Mouse (Mus musculus) layer of hippocampus, adult 11-12 months (tissue): ENCODE results near the gene B9d2.
A peak's percentile ranks its signal among the peaks of the same experiment; 100 is the strongest.

ENCODE experiments used
- DNase-seq: peaks from one replicate; pipeline ENCODE4 v3.0.0; 2022; ENCODE audit warnings: low spot score

Gene B9d2

DNA sequence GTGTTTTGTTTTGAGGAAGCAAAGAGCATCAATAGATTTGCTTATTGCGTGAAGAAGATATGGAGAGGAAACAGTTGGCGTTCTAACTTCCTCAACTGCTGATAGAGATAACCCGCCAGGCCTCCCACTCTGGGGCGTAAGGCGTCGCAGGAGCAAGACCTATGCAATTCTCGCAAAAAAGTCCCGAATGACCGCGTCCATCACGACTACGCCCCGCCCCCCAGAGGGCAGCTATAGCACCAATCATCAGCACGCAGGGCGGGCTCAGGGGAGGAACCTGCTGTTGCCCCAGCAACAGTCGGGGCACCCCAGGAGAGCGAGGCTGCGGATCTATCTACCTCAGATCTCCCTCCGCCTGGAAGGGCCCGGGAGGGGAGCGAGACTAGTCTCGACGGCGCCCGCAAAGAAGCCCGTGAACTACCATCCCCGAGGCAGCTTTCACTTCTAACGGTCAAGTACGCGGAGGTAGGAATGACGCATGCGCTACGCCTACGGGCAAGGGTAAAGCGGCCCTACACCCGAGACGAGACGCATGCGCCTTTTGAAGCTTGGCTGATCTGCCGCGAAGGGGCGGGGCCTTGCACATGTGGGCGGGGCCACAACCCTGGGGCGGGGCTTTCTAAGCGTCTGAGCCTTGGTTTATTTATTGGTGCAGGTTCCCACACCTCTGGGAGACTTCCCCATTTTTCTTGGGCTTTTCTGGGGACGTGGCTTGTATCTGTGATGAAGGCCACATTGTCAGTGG lies at the start of gene B9d2:
Gene B9d2, plus strand, starts transcription at position 267 of the 745 bp plus-strand sequence.
- peak; percentile 96 for DNase-seq

DNA sequence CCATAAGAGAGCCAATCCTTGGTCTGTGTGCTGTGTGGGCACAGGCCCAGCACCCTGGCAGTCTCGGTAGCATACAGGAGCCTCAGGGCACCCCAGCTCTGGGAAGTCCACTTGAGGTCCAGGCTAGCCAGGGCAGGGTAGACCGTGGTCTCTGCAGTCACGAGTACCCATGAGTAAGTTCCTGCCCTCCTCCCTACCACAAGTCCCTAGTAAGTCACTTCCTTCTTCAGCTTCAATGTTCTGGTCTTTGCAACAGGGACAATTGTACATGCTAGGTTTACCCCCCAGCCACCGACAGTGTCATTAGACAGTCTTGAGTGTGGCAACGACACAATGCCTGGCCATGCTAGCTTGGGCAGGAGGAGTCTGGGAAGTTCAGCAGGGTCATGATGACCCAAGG lies 47.9 kb upstream of the B9d2 start:
- no peak for DNase-seq

DNA sequence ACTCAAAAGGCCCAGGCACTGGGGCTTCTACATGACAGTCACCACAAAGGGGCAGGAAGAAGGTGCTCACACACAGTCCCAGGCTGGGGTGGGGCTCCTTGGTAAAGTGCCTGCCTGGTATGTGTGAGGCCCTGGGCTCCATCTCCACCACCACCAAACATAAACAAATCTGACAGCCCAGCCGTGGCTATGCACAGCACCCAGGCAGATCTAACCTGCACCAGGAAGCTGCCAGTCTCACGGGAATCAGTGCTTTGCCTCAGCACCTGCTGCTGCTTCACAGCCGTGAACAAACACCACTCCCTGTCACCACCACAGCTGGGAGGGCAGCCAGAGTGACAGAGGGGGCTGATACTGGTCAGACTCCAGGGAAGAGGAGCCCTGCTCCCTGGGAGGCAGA lies 44.2 kb upstream of the B9d2 start:
- no peak for DNase-seq

DNA sequence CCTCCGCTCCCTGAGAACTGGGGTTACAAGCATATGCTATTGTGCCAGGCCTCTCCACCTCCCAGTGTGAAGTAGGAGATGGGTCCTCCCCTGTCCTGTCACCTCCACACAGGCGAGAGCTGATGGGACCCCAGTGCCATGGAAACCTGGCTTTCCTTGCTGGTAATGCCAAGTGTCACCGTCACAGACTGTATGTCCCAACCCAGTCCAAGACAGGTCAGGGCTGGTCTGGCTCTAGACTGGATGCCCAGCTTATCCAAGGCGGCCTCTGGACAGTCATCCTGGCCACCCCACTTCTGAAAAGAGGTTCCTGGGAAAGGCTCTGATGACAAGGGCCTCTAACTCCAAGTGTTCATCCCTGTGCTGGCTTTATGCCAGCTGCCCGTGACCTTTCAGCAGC lies 43.5 kb upstream of the B9d2 start:
- DNase-seq, result no peak

DNA sequence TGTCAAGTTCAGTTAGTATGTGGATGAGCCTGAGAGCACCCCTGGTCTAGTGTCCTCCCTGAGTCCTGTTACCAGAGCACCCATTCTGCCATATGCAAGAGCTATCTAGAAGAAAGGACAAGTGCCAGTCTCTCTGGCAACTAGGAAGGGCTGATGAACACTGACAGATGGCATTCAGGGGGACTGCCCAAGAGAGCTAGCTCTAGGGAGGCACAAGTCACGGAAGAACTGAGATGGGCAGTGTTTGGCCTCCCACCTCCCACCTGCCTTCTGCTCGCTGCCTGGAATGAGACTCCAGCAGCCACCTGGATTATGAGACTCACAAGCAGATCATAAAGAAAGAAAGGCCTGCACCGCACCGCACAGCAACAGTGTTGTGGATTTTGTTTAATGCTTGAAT lies 40.8 kb upstream of the B9d2 start:
- DNase-seq, result no peak

DNA sequence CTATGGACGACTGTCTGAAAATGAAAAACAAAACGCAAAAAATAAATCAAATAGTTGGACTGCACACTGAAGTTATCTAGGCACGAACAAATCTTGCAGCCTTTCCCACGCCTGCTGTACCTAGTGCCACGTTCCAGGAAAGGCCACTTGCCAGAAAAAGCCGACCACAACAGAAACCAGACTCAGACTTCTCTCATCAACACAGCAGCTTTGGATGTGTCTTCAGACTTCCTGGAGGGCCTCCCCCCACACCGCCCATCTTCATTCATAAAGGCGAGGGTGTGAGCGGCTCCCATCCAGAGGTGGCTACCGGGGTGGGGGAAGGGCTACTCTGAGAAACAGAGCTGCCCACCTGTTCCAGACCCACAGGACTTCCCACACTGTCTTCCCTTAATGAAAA lies 36.4 kb upstream of the B9d2 start:
- no peak for DNase-seq

DNA sequence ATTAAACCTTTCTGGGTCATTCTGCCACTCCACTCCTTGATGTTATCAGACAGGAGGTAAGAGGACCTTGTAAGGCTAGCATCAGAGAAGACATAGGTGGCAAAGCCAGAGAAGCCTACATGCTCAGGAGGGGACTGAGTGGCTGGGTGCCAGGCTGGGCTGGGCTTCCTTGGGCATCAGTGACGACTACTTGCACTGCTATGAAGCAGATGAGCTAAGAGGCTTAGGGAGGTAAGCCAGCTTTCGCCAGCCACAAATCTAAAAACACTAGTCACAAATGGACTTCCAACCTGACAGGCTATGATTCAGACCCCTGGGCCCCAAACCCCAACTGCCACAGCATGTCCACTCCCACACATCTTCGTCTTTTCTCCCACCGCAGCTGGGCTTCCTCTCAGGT lies 35.9 kb upstream of the B9d2 start:
- no peak for DNase-seq

DNA sequence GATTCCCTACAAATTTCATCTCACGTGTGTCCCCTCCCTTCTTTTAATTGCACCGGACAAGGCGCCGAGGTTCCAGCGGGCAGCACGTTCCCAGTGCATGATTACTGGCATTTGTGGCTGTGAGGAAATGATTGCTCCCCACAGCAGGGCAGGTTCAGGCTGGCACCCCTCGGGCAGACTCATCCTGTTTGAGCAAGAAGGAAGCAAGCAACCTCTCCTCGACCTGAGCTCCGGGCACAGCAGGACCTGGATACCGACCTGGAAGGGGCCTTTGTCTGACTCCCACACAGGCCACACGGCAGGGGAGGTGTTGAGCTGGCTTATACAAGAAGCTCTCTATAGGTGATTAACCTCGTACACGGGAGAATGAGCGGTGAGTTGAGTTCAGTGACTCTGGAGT lies 35.5 kb upstream of the B9d2 start:
- no peak for DNase-seq

DNA sequence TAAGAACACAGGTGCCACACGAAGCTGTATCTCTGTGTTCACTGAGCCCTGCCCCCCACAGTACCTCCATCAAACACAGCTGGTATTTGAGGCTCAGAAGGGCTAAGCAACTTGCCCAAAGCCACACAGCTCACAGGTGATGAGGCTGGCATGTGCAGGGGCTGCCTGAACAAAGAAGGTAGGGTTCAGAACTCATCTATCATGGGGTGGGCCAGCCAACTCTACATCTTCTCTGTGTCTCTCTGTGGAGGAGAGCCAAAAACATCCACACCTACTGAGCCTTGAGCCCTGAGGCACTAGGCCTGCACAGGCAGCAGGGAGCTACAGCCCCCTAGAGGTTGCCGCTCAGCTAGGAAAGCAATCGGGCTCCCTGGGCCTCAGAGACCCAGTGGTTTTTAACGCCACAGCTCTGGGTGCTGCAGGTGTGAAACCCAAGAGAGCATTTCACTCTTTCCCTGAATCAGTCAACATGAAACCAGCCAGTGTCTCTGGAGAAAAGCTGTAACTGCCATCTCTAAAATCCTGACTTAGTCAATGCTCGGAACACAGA lies 32.9 kb upstream of the B9d2 start:
- no peak for DNase-seq

DNA sequence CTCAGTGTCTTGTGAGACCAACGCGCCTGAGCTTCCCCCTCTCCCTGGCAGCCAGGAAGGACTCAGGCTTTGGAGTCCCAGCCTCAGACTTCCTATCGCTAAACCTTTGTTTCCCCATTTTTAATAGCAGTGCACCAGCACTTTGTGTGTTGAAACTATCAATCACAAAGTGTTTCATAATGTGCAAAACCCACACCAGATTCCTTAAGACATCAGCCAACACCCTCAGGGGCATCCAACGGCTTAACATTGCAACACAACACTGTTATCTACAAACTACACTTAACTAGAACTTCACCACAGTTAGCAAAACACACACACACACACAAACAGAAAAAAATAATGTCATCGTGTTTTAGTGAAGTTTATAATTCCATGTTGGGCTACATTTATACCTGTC lies 30.7 kb upstream of the B9d2 start:
- DNase-seq, result no peak

DNA sequence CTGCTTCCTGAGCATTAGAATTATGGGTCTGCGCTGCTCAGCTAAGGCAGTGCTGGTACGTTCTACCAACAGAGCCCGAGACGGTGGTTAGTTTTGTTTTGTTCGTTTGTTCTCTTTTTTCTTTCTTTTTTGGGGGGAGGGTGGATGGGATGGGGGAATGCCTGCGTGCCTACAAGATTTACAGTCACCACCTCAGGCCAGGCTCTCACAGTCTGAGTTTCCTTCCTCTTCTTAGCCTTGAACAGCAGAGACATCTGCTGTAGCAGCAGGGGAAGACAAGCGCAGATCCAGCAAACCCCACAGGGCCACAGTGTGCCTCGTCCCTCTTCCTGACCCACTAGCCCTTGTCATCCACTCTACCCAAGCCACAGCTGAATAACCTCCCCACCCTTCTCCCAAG lies 29.3 kb upstream of the B9d2 start:
- DNase-seq, result no peak

DNA sequence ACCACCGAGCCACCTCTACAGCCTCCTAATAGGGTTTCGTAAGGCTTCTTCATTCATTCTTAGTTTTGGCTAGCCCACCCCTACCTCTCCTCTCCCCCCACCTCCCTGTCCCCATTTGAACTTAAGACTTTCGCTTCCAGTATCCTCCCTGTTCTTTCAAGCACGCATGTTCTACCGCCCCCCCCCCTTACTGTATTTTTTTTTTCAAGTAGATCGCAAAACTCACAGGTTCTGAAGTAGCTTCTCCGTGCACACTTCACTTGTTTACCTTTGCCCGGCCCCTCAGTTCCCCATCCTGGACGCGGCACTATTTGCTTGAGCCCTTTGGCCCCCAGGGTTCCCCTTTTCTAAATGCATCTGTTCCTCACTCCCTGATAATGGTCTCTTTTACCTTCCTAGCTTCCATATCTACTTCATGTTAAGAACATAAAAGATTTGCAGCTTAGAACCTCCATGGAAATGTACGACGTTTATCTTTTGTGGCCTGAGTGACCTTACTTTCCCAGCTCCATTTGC lies 28.3 kb upstream of the B9d2 start:
- no peak for DNase-seq

DNA sequence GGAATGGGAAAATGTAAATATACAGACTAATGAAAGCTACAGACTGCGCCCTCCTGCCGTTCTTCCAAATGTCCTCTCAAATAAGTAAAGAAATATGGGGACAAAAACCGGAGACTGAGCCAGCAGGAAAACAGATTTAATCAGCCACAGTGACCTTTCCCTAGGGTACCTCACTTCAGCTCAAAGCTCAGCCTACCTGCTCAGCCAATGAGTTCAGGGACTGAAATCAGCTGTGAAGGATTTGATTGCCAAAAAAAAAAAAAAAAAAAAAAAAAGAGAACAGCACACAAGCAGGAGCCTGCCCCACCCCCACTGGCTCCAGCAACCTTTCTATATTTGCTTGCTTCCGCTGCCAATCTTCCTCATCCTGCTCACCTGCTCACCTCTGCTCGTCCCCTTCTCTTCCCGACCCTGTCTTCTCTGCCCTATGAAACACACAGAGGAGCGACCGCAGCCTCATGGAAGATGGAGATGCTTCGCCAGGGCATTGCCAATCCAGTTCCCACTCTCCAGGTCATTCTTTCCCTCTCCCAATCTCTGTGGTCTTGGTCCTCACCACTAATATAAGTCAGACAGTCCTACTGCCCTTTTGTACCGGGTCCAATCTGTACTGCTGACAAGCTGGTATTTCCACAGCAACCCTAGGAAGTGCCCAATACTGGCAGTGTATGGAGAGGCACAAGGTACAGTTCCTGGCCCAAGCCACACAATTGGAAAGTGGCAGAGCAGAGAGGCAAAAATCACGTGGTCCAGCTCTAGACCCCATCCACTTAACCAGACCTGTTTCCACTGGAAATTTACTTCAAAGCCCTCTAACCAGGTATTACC lies 24.8 kb upstream of the B9d2 start:
- DNase-seq, result no peak

DNA sequence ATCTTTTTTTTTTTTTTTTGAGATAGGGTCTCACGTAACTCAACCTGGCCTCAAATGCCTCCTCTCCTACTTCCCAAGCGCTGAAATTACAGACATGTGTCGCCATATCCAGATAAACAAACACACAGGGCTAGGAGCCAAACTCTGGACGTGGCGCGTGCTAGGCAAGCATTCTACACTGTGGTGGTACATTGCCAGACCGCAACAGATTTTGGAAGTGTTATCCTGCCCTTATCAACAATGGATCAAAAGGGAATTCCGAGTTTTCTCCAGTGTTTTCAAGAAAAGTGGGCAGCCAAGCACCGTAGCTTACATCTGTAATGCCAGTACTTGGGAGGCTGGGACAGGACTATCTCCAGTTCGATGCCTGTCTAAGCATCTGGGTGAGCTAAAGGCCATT lies 22.8 kb upstream of the B9d2 start:
- DNase-seq, result no peak

DNA sequence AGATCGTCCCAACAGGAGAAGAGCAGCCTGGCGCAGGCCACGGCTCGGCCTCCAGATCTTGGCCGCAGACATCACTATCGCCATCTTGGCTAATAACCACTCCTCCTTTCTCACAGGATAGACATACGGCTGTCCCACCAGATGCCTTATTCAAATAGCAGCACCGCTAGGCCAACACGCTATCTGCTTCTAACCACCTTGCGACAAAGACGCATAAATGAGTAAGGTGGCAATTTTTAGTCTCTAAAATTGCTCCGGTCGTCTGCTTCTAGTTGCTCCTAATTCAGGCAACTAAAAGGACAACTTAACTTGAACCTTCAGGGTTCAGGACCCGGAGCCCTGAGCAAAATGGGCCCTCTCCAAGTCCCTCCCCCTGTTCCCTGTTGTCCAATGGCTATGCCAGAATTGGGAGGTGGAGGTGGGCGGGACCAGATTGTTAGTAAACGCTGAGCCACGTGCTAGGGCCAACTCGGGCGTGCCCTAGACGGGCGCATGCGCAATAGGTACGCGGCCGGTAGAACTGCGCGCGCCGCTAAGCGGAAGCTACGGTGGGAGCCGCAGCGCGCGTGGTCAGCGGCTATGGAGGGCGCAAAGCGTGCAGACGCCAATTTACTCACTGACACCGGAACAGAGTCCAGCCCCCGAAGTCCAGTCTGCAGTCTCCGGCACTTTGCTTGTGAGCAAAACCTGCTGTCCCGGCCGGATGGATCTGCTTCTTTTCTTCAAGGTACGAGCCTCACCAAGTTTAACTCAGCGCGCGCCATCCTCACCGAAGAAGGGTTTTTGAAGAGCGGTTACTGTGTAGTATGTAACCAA lies 21.7 kb upstream of the B9d2 start, which contains the start of the genes Bckdha and Exosc5:
Gene Bckdha, minus strand, starts transcription at position 325 of the 816 bp plus-strand sequence.
Gene Exosc5, plus strand, starts transcription at position 508 of the 816 bp plus-strand sequence.
- peak; percentile 100 for DNase-seq

DNA sequence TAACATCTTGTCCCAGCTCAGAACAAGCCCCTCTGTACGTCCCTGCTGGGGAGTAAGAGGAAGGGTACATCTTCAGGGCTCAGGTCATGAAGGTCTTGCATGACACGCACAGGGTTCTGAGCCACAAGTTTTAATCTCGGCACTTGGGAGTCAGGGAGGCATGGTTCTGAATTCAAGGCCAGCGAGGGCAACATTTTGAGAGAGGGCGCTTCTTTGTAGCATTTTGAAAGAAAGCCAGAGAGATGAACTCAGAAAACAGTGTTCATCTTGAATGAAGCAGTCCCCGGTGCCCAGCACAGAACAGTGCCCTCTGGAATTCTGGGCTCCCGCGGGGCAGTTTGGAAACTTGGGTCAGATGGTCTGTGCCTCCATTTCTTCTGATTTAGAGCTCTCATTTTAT lies 14.2 kb upstream of the B9d2 start:
- no peak for DNase-seq

DNA sequence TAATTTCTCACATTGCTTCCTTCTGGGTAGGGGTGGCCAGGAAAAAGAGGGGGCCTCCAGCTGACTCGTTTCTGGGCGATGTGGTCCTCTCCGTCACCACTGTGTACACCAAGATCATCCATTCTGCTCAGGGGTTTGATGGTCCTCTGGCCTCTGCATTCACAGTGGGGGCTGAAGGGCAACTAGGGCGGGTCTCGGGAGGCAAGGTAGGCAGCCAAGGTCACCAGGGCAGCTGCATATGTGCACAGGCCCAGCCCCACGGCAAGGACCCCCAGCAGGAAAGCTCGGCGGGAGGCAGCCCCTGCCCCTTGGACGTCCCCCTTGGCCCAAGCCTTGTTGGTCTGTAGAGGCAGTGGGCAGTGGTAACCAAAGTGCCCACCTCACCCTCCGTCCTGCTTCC lies 11.4 kb upstream of the B9d2 start:
- no peak for DNase-seq

DNA sequence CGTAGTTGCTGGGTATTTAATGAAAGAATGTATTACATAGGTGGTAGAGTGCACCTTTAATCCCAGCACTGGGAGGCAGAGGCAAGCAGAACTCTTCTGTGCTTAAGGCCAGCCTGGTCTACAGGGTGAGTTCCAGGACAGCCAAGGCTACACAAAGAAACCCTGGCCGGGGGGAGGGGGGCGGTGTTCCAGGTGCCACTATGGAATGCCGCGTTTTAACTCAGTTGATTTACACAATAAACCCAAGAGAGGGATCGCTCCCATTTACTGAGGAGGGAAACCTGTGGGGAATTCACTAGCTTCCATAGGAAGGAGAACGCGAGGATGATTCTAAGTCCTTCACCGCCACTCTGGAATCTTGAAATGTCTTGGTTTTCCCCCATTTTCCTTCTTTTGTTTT lies 10.9 kb upstream of the B9d2 start:
- no peak for DNase-seq

DNA sequence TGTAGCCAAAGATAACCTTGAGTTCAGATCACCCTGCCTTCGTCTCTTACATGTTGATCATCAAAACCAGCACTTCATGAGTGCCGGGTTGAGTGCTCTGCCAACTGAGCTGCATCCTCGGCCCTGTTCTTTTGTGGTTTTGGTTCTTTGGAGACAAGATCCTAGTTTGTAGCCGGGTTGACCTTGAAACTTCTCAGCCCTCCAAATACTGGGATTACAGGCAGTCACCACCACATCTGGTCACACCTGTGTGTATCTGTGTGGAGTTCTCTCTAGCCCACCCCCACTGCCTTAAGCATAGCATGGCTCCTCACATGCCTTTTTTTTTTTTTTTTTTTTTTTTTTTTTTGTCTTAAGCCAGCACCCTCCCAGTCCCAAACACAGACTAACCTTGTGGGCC lies 10.5 kb upstream of the B9d2 start:
- DNase-seq, result no peak

DNA sequence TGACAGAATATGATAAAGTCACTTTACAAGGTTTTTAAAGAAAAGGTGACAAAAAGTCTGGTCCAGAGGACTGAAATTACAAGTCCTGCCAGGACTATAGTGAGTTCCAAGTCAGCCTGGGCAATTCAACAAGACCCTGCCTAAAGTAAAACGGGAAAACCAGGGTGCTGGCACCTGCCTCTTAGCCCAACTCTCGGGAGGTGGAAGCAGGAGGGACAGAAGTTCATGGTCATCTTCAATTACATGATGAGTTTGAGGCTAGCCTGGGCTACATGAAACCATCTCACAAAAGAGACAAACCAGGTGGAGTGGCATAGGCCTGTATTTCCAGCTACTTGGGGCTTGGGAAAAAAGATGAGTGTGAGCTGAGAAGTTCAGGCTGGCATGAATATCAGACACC lies 8.9 kb upstream of the B9d2 start:
- no peak for DNase-seq

DNA sequence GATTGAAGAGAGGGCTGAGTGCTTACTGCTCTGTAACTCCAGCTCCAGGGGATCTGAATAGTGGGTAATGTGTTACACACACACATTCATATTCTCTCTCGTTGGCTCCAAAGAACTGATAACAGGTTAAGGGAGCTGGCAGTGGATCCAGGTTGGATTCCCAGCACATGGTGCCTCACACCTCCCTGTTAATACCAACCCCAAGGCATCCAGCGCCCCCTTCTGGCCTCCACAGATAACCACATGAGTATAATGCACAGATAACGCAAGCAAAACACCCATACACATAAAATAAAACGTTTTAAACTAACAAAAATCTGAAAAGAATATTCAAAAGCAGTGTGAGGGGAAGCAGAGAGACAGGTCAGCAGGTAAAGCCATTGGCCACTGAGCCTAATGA lies 8.1 kb upstream of the B9d2 start:
- no peak for DNase-seq

DNA sequence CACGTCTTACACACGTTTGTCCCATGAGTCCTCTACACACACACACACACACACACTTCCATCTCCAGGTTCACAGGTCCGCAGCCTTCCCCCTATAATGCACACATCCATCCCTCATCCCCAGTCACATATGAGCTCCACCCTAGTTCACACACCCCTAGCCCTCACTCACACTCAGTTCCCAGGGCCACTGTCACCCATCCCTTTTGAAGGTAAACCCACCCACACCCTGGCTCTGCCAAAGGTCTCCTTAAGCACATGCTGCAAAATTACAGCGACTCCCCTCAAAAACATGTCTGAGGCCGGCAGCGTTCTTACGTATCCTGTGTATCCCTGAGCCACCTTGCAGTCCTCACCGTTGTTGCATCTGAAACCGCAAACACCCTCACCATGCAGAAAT lies 6.3 kb upstream of the B9d2 start:
- no peak for DNase-seq
